Mouse (Mus musculus): ENCODE data around the gene Tubb4b. TPM values are rescaled to one million over a fixed set of nuclear protein-coding genes. Genes with fewer than 3 reads are reported as not detected.
A peak's percentile ranks its signal among the peaks of the same experiment; 100 is the strongest.

The Tubb4b gene
- polyA plus RNA-seq, 1 experiment from 2014 or later = 76.8 TPM

DNA sequence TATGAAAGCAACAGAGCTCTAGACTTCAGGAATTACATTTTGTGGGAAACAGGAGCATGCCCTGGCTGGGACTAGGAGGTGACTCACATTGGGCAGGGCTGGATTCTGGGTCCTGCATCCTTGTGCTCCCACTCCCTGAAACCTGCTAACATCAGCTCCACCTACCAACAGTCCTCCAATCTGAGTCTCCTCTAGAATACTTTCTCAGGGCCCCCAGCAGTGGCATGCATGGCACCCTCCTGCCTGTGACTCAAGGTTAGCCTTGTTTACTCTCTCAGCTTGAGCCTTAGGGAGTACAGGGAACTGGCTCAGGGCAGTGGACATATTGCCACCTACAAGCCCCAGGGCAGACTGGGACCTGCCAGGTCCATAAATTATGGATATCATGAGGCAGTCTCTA lies 13.6 kb upstream of the Tubb4b start:
- H3K79me2 ChIP-seq (ENCODE audit: inconsistent target) = no peaks in the 10 kb centered on the region
- H3K4me3 ChIP-seq (ENCODE audit: inconsistent target) = no peak overlapping the region
- H3K36me3 ChIP-seq (ENCODE audit: inconsistent target) = no peaks in the 10 kb centered on the region
- no peak overlapping the region for H3K27ac ChIP-seq

GRCm38 (mm10) chr2:25237522-25237921 lies 13.0 kb upstream of the Tubb4b start:
- WGBS (ENCODE audit: missing documents) = 86% methylated on average over 4 of the region's 4 CpGs
- Histone ChIP-seq H3K79me2 (ENCODE audit: inconsistent target) (no peaks in the 10 kb centered on the region), H3K36me3 (ENCODE audit: inconsistent target) (no peaks in the 10 kb centered on the region), H3K4me3 (ENCODE audit: inconsistent target) (no peak overlapping the region), H3K27ac (no peak overlapping the region)

DNA sequence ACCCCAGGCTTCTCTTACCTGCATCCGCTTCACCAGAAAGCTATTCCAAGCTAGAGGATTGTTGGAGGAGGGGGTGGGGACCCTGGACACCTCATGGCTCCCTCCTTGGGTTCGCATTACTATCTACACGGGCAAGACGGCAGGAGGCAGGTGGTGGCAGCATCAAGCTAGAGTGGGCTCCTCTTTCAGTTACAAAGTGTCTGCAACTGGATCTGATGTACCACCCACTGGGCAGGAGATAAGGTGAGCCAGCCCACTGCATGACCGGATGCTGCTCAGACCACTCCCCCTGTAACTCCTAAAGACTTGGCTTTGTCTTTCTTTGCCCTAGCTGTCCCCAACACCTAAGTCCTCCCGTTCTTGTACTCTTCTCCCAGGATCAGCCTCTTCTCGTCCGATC lies 12.1 kb upstream of the Tubb4b start, which contains the start of gene Rnf224:
TSS of gene Rnf224 (minus strand) at position 174 of the 400 bp plus-strand sequence.
- no peak within 1 kb of the TSS for H3K27ac ChIP-seq
- no peak within 1 kb of the TSS for H3K4me3 ChIP-seq (ENCODE audit: inconsistent target)
- H3K79me2 ChIP-seq (ENCODE audit: inconsistent target) = no peaks in the 10 kb centered on the region
- H3K36me3 ChIP-seq (ENCODE audit: inconsistent target) = no peaks in the 10 kb centered on the region
- WGBS (ENCODE audit: missing documents) = 87% methylated on average over 8 of the region's 8 CpGs

DNA sequence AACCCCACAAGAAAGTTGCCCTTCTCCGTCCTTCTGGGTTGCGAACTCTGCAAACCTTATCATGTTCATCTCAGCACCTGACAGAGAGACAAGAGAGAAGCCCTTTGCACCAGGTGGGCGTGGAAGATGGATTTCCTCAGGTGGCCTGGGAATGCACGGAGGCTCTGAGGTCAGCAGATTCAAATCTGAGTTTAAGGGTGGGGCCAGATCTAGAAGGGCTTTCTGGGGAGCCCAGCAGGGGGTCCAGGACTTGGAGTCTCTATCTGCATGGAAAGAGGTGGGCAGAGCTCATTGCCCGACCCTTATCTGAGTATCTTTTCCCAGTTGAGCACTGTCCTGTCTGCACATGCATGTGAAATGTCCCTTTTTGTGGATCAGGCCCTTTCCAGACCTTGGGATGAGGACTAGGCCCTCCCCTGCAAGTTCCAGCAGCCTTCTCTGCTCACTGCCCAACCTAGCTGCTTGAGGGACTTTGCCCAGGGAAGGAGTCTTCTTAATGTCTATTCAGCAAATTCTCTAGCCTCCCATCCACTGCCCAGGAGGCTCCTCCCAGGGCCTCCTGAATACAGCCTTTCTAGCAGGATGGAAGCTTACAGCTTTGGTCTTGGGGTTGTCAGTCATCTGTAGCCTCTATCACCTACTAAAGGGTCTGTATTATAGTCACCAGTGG lies 10.2 kb upstream of the Tubb4b start:
- 91% methylated on average over 5 of the region's 5 CpGs for WGBS (ENCODE audit: missing documents)
- no peaks in the 10 kb centered on the region for H3K79me2 ChIP-seq (ENCODE audit: inconsistent target)

DNA sequence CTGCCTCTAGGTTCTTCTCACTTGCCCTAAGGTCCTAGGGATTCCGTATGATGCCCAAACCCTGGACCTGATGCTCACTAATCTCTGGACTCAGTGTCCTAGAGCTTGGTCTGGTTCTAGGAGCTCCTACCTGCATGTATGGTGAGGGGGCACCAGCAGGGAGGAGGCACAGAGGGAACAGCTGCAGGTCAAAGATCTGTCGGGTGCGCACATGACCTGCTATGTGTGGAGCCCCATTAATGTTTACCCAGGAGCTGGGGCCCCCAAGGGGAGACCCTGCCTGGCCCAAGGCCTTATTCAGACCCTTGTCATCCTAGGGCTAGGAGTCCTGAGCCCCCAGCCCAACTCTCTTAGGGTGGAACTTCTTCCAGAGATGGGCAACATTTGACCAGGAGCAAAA lies 9.5 kb upstream of the Tubb4b start, which contains the start of gene Slc34a3:
TSS of gene Slc34a3 (minus strand) at position 315 of the 400 bp plus-strand sequence.
- no peaks in the 10 kb centered on the region for H3K36me3 ChIP-seq (ENCODE audit: inconsistent target)
- no peak within 1 kb of the TSS for H3K4me3 ChIP-seq (ENCODE audit: inconsistent target)
- H3K79me2 ChIP-seq (ENCODE audit: inconsistent target) = no peaks in the 10 kb centered on the region
- 61% methylated on average over 3 of the region's 3 CpGs for WGBS (ENCODE audit: missing documents)
- H3K27ac ChIP-seq = no peak within 1 kb of the TSS

More for the DNA sequence above, 10.2 kb upstream of the Tubb4b start:
- no peaks in the 10 kb centered on the region for H3K36me3 ChIP-seq (ENCODE audit: inconsistent target)
- H3K27ac ChIP-seq = no peak overlapping the region
- H3K4me3 ChIP-seq (ENCODE audit: inconsistent target) = no peak overlapping the region

DNA sequence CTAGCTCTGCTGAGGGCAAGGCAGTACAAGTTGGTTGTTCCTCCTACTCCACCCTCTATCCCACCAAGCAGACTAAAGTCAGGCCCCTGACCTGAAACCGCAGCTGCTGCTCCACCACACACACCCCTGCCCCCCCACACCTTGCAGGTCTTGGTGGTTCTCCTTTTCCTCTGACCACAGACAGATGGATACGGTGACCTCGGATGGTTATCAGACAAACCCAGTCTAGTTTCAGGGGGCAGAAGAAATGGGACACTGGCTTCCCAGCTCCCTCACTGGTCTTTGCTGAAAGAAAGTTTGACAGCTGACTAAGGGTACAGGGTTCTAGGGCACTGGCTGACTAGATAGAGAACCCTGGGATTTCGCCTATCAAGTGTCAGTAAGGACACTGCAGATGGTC lies 8.9 kb upstream of the Tubb4b start:
- Histone ChIP-seq H3K4me3 (ENCODE audit: inconsistent target) (no peak overlapping the region), H3K36me3 (ENCODE audit: inconsistent target) (no peaks in the 10 kb centered on the region), H3K27ac (no peak overlapping the region), H3K79me2 (ENCODE audit: inconsistent target) (no peaks in the 10 kb centered on the region)
- WGBS (ENCODE audit: missing documents) = 22% methylated on average over 4 of the region's 4 CpGs

DNA sequence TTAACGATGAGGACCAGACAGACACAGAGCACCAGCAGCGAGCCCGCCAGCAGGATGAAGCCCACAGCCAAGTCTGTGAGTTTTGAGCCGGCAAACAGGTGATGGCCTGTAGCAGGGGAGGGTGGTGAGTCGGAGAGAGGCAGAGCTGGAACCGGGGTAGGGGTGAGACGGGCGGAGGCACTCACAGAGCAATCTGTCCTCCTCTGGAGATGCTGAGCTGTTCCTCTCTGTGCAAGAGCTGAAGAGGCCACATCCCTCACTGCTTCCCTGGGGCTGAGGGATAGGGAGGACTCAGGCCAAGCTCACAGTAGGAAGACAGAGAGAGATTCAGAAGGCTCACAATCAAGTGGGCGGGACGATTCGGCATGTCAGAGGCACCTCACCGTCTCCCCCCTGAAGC lies 6.5 kb upstream of the Tubb4b start:
- Histone ChIP-seq H3K36me3 (ENCODE audit: inconsistent target) (no peaks in the 10 kb centered on the region), H3K27ac (no peak overlapping the region), H3K4me3 (ENCODE audit: inconsistent target) (no peak overlapping the region), H3K79me2 (ENCODE audit: inconsistent target) (no peaks in the 10 kb centered on the region)
- WGBS (ENCODE audit: missing documents) = 91% methylated on average over 12 of the region's 12 CpGs

DNA sequence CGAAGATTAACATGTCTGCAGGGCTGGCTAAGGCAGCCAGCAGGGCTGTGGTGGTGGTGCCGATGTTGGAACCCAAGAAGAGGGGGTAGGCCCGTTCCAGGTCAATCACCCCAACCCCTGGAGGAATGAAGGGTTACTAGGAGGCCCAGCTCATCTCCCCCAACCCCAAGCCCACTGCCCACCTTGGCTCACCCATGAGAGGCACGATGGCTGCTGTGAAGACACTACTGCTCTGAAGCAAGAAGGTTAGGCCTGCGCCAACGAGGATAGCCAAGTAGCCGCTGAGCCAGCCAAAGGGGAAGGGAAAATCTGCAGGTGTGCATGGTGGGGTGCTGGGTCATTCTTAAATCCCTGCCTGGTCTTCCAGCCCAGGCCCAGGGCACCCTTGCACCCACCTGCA lies 6.1 kb upstream of the Tubb4b start:
- no peak overlapping the region for H3K27ac ChIP-seq
- H3K4me3 ChIP-seq (ENCODE audit: inconsistent target) = no peak overlapping the region
- H3K36me3 ChIP-seq (ENCODE audit: inconsistent target) = no peaks in the 10 kb centered on the region
- no peaks in the 10 kb centered on the region for H3K79me2 ChIP-seq (ENCODE audit: inconsistent target)
- 100% methylated on average over 7 of the region's 7 CpGs for WGBS (ENCODE audit: missing documents)

DNA sequence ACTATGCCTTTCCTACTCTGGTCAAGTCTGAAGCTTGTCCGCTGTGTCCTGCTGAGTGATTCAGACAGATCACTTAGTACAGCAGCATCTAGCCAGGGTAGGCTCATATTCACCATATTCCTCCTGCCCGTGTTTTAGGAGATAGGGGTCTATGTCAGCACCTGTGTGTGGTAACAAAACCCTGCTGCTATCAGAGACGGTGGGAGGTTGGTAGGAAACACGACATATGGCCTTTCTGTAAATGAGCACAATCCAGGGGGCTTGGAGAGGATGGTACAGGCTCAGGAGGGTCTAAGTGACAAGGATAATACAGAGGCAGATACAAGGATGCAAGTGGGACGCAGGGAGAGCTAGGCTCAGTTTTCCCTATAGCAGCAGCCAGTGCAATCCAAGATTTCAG lies 5.1 kb upstream of the Tubb4b start:
- Histone ChIP-seq H3K27ac (no peak overlapping the region), H3K36me3 (ENCODE audit: inconsistent target) (no peaks in the 10 kb centered on the region), H3K4me3 (ENCODE audit: inconsistent target) (no peak overlapping the region), H3K79me2 (ENCODE audit: inconsistent target) (no peaks in the 10 kb centered on the region)
- 95% methylated on average over 5 of the region's 5 CpGs for WGBS (ENCODE audit: missing documents)

- Histone ChIP-seq H3K36me3 (ENCODE audit: inconsistent target) (no peaks in the 10 kb centered on the region), H3K27ac (no peak overlapping the region), H3K79me2 (ENCODE audit: inconsistent target) (peaks cover under 1% of the 10 kb centered on the region; the same call in 1 of the 2 replicates), H3K4me3 (ENCODE audit: inconsistent target) (no peak overlapping the region)
- 94% methylated on average over 6 of the region's 6 CpGs for WGBS (ENCODE audit: missing documents)
Measured at GRCm38 (mm10) chr2:25228995-25229530, 4.6 kb upstream of the Tubb4b start.

GRCm38 (mm10) chr2:25228431-25228889 lies 4.0 kb upstream of the Tubb4b start:
- 1% methylated on average over 7 of the region's 7 CpGs for WGBS (ENCODE audit: missing documents)
- peak overlapping the region; percentile 22 for H3K4me3 ChIP-seq (ENCODE audit: inconsistent target)
- H3K36me3 ChIP-seq (ENCODE audit: inconsistent target) = no peaks in the 10 kb centered on the region

DNA sequence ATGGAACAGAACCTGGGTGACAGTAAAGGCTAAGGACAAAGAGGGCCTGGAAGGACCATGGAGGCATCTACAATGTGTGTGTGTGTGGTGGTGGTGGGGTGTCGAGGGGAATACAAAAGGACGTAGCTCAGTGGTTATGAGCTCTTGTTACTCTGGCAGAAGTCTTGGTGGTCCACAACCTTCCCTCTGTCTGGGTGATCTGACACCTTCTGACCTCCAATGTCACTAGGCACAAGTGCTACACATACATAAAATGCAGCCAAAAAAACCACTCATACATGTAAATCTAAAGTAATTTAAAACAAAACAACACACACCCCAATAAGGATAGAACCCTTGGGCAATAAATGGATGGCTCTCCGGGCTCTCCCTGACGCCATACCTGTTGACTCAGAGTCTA lies 2.9 kb upstream of the Tubb4b start:
- Histone ChIP-seq H3K4me3 (ENCODE audit: inconsistent target) (no peak overlapping the region), H3K36me3 (ENCODE audit: inconsistent target) (no peaks in the 10 kb centered on the region), H3K27ac (no peak overlapping the region), H3K79me2 (ENCODE audit: inconsistent target) (peaks cover 13% of the 10 kb centered on the region)
- WGBS (ENCODE audit: missing documents) = 98% methylated on average over 4 of the region's 4 CpGs

More at GRCm38 (mm10) chr2:25228431-25228889, 4.0 kb upstream of the Tubb4b start:
- peak overlapping the region; percentile 46; the same call in 1 of the 2 replicates for H3K27ac ChIP-seq
- H3K79me2 ChIP-seq (ENCODE audit: inconsistent target) = peaks cover 6% of the 10 kb centered on the region

- peaks cover 13% of the 10 kb centered on the region for H3K79me2 ChIP-seq (ENCODE audit: inconsistent target)
- 87% methylated on average over 5 of the region's 5 CpGs for WGBS (ENCODE audit: missing documents)
- H3K27ac ChIP-seq = no peak overlapping the region
- H3K36me3 ChIP-seq (ENCODE audit: inconsistent target) = no peaks in the 10 kb centered on the region
- H3K4me3 ChIP-seq (ENCODE audit: inconsistent target) = no peak overlapping the region
Measured at GRCm38 (mm10) chr2:25226864-25227263, 2.4 kb upstream of the Tubb4b start.

- H3K27ac ChIP-seq = peak overlapping the region; percentile 80
Measured at GRCm38 (mm10) chr2:25225811-25226379, 1.4 kb upstream of the Tubb4b start.

More at GRCm38 (mm10) chr2:25225811-25226379, 1.4 kb upstream of the Tubb4b start:
- peaks cover 13% of the 10 kb centered on the region for H3K79me2 ChIP-seq (ENCODE audit: inconsistent target)
- no peaks in the 10 kb centered on the region for H3K36me3 ChIP-seq (ENCODE audit: inconsistent target)
- H3K4me3 ChIP-seq (ENCODE audit: inconsistent target) = peak overlapping the region; percentile 78
- 88% methylated on average over 8 of the region's 8 CpGs for WGBS (ENCODE audit: missing documents)
